Mouse (Mus musculus) E14TG2a.4 (cell line): Measurements from ENCODE around the gene Myo18a.

ENCODE experiments used
- H3K27me3 ChIP-seq: 2 replicates; pipeline ENCODE4 v1.6.1; 2014; ENCODE audit warnings: low read length, control low read depth; ENCODE audit not compliant: insufficient read depth
- H3K36me3 ChIP-seq: 2 replicates; pipeline ENCODE4 v1.6.1; 2014; ENCODE audit warnings: low read length, control low read depth; ENCODE audit not compliant: insufficient read depth
- H3K4me1 ChIP-seq: replicated peaks from 2 replicates; pipeline ENCODE4 v1.6.1; 2014; ENCODE audit warnings: low read depth, low read length, control low read depth
- H3K4me3 ChIP-seq: replicated peaks from 2 replicates; pipeline ENCODE4 v1.5.1; 2014; ENCODE audit warnings: mild to moderate bottlenecking, low read length
- H3K9me3 ChIP-seq: 2 replicates; pipeline ENCODE4 v1.6.1; 2014; ENCODE audit warnings: low read length, control low read depth
- CTCF ChIP-seq: conservative IDR thresholded peaks from 2 replicates; pipeline ENCODE4 v1.5.1; 2014; ENCODE audit warnings: low read length
- NANOG ChIP-seq: IDR thresholded peaks from 2 replicates; pipeline ENCODE4 v1.6.1; 2014; ENCODE audit warnings: borderline replicate concordance, low read length, mixed read lengths
- POU5F1 ChIP-seq: IDR thresholded peaks from 2 replicates; pipeline ENCODE4 v1.6.1; 2014; ENCODE audit warnings: low read length, borderline replicate concordance

Gene Myo18a

DNA sequence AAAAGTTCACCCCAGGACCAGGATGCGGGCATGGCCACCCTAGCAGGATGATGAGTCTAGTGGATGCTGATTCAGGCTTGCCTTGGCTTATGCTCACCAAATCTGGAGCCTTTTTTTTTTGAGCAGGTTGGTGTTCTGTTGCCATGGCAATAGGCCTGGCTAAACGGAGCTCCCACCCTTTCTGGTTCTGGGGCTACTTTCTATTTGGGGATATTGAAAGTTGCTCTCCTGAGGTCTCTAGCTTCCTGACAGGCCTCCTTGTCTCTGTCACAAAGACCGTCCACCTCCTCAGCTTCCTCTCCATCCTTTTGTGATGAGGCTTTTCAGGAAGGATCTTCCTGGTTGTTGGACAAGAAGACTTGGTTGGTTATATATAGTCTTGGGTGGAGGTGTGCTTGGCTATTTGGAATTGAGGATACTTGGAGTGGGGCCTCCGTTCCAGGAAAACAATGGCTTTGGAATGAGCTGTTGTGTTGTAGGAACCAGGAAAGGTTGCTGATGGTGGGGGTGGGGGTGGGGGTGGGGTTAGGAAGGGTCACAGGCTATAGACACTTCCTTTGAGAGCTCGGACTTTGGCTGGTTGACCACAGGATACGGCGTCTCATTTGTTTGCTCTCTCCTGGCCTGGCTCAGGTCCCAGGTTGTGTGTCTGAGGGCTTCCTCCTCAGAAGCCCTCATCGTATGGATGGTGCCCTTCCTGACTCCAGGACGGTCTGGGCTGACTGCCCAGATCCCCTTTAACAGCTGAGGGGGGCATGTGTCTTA is 1.8 kb downstream of the Myo18a start:
- Histone ChIP-seq H3K9me3 (no peaks in the 10 kb centered on the region), H3K4me1 (peaks cover 48% of the 10 kb centered on the region), H3K36me3 (no peaks in the 10 kb centered on the region), H3K27me3 (peaks cover 20% of the 10 kb centered on the region), H3K4me3 (peak overlapping the region; percentile 96)
- TF ChIP-seq POU5F1 = no peak
- no peak for TF ChIP-seq CTCF
- no peak for TF ChIP-seq NANOG

DNA sequence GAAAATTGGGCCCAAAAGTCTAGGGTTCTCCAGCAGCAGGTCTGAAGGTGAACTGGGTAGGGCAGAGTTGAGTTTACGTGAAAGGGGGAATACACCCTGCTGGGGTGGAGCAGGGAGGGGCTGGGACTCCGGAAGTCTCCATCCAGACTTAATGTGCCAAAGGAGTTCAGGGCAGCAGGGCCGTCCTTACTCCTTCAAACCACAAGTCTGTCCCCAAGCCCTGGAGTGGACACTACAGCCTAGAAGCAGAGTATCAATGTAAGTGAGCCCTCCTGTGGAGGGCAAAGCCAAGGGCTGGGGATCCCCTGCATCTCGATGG is 2.4 kb downstream of the Myo18a start:
- no peaks in the 10 kb centered on the region for H3K9me3 ChIP-seq
- TF ChIP-seq CTCF (no peak), POU5F1 (no peak), NANOG (no peak)

DNA sequence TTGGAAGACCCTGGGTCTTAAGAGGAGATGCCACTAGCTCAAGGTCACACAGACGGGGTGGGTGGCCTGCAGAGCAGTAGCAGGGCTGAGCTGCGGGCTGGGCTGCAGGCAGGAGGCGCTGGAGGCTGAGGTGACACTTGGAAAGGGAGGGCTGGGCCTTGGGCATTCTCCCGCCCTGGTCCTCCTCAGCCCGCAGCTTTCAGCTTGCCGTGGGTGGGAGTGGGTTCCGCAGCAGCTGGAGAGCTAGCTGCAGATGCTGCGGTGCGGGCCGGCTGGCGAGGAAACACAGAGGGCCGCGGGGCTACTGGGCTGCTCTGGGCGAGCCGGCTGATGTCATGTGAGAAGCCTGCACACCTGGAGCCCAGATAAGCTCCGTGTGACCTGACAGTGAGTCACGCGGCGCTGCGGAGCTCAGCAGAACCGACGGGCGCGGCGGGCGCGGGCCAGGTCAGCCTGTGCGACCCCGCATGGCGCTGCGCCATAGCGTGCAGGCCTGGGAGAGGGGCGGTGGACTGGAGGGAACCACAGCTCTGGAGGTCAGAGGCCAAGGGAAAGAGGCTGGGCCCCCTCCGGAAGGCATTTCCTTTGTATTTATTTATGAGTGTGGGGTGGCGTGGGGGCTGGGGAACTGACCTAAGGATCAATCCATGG is 3.4 kb downstream of the Myo18a start:
- H3K9me3 ChIP-seq = no peaks in the 10 kb centered on the region
- no peaks in the 10 kb centered on the region for H3K36me3 ChIP-seq
- peaks cover 16% of the 10 kb centered on the region for H3K27me3 ChIP-seq
- H3K4me3 ChIP-seq = peak overlapping the region; percentile 79
- TF ChIP-seq CTCF (no peak), NANOG (no peak), POU5F1 (no peak)
- peaks cover 53% of the 10 kb centered on the region for H3K4me1 ChIP-seq

More for the DNA sequence above, 2.4 kb downstream of the Myo18a start:
- peak overlapping the region; percentile 79 for H3K4me3 ChIP-seq
- H3K36me3 ChIP-seq = no peaks in the 10 kb centered on the region
- peaks cover 53% of the 10 kb centered on the region for H3K4me1 ChIP-seq
- H3K27me3 ChIP-seq = peaks cover 20% of the 10 kb centered on the region

DNA sequence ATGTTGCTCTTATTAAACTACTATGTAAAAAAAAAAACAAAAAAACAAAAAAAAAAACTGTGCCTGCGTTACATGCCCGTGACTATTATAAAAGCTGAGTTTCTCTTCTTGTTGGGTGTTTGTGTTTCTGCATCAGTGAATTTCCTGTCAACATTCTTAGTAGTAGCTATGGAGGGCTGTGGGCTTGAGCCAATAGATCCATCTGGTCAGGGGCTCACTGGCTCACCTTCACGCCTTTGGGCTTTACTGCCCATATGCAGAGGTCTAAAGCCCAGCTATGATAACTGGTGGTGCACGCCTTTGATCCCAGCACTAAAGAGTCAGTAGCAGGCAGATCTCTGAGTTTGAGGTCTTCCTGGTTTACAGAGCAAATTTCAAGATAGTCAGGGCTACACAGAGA is 6.5 kb downstream of the Myo18a start:
- H3K27me3 ChIP-seq = 0 out of 2 replicates have a peak, but pooled peaks cover 3% of the 10 kb centered on the region
- H3K4me1 ChIP-seq = peaks cover 49% of the 10 kb centered on the region
- TF ChIP-seq POU5F1 (no peak), CTCF (no peak), NANOG (no peak)
- no peaks in the 10 kb centered on the region for H3K36me3 ChIP-seq
- H3K4me3 ChIP-seq = no peak overlapping the region
- no peaks in the 10 kb centered on the region for H3K9me3 ChIP-seq

DNA sequence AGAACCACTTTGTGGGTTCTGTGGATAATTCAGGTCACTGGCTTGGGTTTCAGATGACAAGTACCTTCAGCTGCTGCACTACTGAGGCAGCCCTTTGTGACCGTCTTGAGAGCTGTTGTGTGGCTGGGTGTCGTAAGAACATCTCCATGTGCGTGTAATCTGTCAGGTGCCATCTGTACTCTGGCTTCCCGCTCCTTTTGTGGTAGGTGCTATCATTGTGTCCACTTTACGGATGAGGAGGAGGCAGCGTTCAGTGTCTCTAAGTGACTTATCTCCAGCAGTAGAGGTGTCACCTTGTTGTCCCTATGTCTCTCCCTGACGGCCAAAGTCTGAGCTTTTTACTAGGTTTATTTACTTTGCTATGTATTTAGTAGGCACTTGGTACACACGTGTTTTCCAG is 7.3 kb downstream of the Myo18a start:
- H3K9me3 ChIP-seq = no peaks in the 10 kb centered on the region
- H3K36me3 ChIP-seq = no peaks in the 10 kb centered on the region
- H3K27me3 ChIP-seq = 0 out of 2 replicates have a peak, but pooled peaks cover 3% of the 10 kb centered on the region
- TF ChIP-seq CTCF = no peak
- no peak for TF ChIP-seq NANOG
- no peak for TF ChIP-seq POU5F1
- no peak overlapping the region for H3K4me3 ChIP-seq
- H3K4me1 ChIP-seq = peaks cover 40% of the 10 kb centered on the region

DNA sequence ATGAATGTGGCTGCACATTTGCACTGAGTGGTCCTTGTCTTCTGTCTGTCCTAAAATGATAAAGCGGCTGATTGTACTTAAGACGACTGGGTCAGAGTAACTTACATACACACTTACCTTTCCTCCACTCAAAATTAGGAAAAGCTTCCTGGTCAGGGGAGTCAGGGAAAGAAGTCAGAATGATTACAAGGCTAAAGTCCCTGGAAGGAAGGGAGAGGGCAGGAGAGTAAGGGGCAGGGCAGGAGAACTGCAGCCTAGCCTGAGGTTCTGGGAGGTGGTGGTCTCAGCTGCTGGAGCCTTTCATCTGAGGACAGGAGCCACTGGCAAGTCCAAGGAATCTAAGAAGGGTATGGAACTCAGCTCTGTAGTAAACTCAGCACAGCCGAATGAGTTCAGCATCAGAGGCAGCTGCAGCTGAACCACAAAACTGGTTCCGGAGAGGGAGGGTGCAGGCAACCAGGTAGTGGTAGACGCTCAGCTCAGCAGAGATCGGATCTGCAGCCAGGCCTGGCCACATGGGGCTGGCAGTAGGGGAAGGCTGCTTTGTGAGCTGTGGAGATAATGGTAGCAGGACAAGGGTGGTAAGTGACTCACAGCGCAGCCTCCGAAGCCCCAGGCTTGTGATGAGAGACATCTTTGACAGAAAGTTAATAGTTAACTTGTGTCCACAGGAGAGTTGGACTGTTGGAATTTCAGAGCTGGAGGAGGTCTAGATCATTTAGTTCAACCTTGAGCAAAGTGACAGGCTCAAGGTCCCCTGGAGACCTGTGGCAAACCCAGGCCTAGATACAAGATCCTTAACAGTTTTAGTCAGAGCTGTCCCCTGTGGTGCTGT is 9.1 kb downstream of the Myo18a start:
- peaks cover 9% of the 10 kb centered on the region for H3K27me3 ChIP-seq
- no peak for TF ChIP-seq CTCF
- TF ChIP-seq POU5F1 = no peak
- no peak for TF ChIP-seq NANOG
- no peak overlapping the region for H3K4me3 ChIP-seq
- no peaks in the 10 kb centered on the region for H3K36me3 ChIP-seq
- H3K4me1 ChIP-seq = peaks cover 43% of the 10 kb centered on the region
- H3K9me3 ChIP-seq = no peaks in the 10 kb centered on the region

DNA sequence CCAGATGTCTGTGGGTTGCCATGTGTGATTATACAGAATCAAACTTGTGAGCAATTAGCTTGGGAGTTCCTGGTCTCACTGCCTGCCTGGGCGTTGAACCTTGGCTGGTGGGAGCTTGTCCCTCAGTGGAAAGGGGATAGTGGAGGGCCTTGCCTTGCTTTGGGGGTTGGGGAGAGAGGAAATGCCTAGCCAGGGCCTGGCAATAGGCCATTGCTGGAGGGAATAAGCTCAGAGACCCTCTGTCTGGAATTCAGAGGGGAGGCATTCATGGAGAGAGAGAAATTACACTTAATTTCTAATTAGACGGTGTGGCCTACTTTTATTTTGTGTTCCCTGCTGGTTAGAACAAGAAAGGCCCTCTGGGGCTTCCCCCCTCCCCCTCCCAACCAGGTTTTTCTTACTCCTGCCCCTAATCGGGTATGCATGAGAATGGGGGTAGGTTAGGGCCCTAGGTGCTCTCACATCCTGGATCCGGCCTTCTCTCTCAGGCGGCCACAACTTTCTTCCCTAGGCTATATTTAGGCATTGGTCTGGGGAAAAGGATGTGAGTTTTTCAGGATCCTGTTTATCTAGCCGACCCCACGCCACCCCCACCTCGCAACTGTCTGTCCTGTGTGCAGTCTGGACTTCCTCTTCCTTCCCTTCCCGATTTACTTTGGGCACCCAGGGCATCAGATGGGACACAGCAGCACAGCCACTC is 12.8 kb downstream of the Myo18a start:
- Histone ChIP-seq H3K4me1 (peaks cover 44% of the 10 kb centered on the region), H3K4me3 (peak overlapping the region; percentile 26; the same call in 1 of the 2 replicates), H3K27me3 (peaks cover 30% of the 10 kb centered on the region), H3K9me3 (no peaks in the 10 kb centered on the region), H3K36me3 (peaks cover 29% of the 10 kb centered on the region)
- TF ChIP-seq CTCF (no peak), POU5F1 (peak; percentile 65; the same call in 1 of the 2 replicates)

DNA sequence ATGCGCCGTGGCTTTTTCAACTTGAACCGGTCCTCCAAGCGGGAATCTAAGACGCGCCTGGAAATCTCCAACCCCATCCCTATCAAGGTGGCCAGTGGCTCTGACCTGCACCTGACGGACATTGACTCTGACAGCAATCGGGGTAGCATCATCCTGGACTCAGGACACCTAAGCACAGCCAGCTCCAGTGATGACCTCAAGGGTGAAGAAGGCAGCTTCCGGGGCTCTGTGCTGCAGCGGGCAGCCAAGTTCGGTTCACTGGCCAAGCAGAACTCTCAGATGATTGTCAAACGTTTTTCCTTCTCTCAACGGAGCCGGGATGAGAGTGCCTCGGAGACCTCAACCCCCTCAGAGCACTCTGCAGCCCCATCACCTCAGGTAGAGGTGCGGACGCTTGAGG is 14.4 kb downstream of the Myo18a start:
- TF ChIP-seq NANOG = no peak
- no peak for TF ChIP-seq CTCF
- TF ChIP-seq POU5F1 = no peak
- H3K4me1 ChIP-seq = peaks cover 48% of the 10 kb centered on the region
- H3K9me3 ChIP-seq = no peaks in the 10 kb centered on the region
- H3K27me3 ChIP-seq = peaks cover 30% of the 10 kb centered on the region
- H3K36me3 ChIP-seq = peaks cover 34% of the 10 kb centered on the region
- peak overlapping the region; percentile 48 for H3K4me3 ChIP-seq
